Mouse (Mus musculus) heart, embryonic 11.5 days (tissue): ENCODE data around the gene Nxph4. TPM values are rescaled to one million over a fixed set of nuclear protein-coding genes. Genes with fewer than 3 reads are reported as not detected.

ENCODE experiments used
- ATAC-seq: fragments of 200-750 bp; cut with Nextera tagmentation; replicated peaks from 2 replicates; pipeline ENCODE4 v1.8.0; 2017; ENCODE audit warnings: moderate library complexity; ENCODE audit not compliant: insufficient number of reproducible peaks, low FRiP score, low TSS enrichment
- H3K27ac ChIP-seq: fragments of 300-500 bp; sonication (generic); 2 replicates; pipeline ENCODE4 v1.5.1; 2014; ENCODE audit warnings: mild to moderate bottlenecking, low read depth, low read length
- H3K27me3 ChIP-seq: fragments of 300-500 bp; sonication (generic); 2 replicates; pipeline ENCODE4 v1.6.1; 2014; ENCODE audit warnings: mild to moderate bottlenecking, low read length, mixed read lengths; ENCODE audit not compliant: control insufficient read depth, insufficient read depth
- H3K36me3 ChIP-seq: fragments of 300-500 bp; sonication (generic); 2 replicates; pipeline ENCODE4 v1.6.1; 2014; ENCODE audit warnings: mild to moderate bottlenecking, low read length, moderate library complexity, mixed read lengths; ENCODE audit not compliant: control insufficient read depth, insufficient read depth
- H3K4me1 ChIP-seq: fragments of 300-500 bp; sonication (generic); 2 replicates; pipeline ENCODE4 v1.6.1; 2014; ENCODE audit warnings: low read length; ENCODE audit not compliant: control insufficient read depth, insufficient read depth
- H3K4me2 ChIP-seq: fragments of 300-500 bp; sonication (generic); 2 replicates; pipeline ENCODE4 v1.6.1; 2014; ENCODE audit warnings: mild to moderate bottlenecking, moderate library complexity
- H3K4me3 ChIP-seq: fragments of 300-500 bp; sonication (generic); 2 replicates; pipeline ENCODE4 v1.5.1; 2014; ENCODE audit warnings: low read depth, low read length
- H3K9ac ChIP-seq: fragments of 300-500 bp; sonication (generic); 2 replicates; pipeline ENCODE4 v1.6.1; 2014; ENCODE audit warnings: mild to moderate bottlenecking, low read depth, low read length, moderate library complexity
- H3K9me3 ChIP-seq: fragments of 300-500 bp; sonication (generic); replicated peaks from 2 replicates; pipeline ENCODE4 v1.6.1; 2016; ENCODE audit warnings: low read length; ENCODE audit not compliant: control insufficient read depth
- WGBS: fragments of 180-500 bp; shearing (Covaris S2); extraction: QIAGEN DNeasy Blood & Tissue Kit; methylation state at CpG from one replicate; pipeline ENCODE4 v1.1.7; 2014; ENCODE audit not compliant: insufficient replicate concordance; 5-methylcytosine and 5-hydroxymethylcytosine counted together
- polyA plus RNA-seq: library from polyadenylated mRNA; unstranded; fragments of >200 nt; fragmentation: Nextera tagmentation; extraction: Ambion mirVana; gene quantifications from 2 replicates; pipeline ENCODE4 v1.2.1, GENCODE M21; 2014

The Nxph4 gene
- polyA plus RNA-seq, 1 experiment from 2014 or later = 0.33 TPM

DNA sequence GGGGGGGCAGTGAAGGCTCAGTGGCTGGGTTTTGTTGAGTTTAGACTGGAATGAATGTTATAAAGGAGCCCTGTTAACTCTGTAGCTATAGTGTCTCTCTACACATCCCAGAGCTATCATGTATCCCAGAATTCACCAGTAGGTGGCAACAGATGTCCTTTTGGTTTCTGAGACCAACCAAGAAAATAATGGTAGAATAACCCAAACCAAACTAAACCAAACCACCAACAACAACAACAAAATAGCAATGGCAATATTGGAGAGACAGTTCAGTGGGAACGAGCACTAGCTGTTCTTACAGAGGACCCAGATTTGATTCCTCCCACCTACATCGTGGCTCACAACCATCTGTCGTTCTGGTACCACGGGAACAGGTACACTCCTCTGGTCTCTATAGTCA lies 55.2 kb downstream of the Nxph4 start:
- no peak for ATAC-seq
- H3K4me3 ChIP-seq = no peak overlapping the region
- 94% methylated on average over 4 of the region's 4 CpGs for WGBS
- peaks cover 11% of the 10 kb centered on the region for H3K36me3 ChIP-seq
- H3K4me2 ChIP-seq = no peak overlapping the region
- no peaks in the 10 kb centered on the region for H3K9me3 ChIP-seq
- H3K27me3 ChIP-seq = no peaks in the 10 kb centered on the region
- no peak overlapping the region for H3K9ac ChIP-seq
- H3K4me1 ChIP-seq = no peaks in the 10 kb centered on the region
- no peak overlapping the region for H3K27ac ChIP-seq

- Histone ChIP-seq H3K4me1 (no peaks in the 10 kb centered on the region), H3K9me3 (no peaks in the 10 kb centered on the region), H3K4me2 (no peak overlapping the region), H3K9ac (no peak overlapping the region), H3K4me3 (no peak overlapping the region), H3K27ac (no peak overlapping the region), H3K36me3 (peaks cover 6% of the 10 kb centered on the region), H3K27me3 (no peaks in the 10 kb centered on the region)
- no peak for ATAC-seq
- WGBS = 75% methylated on average over 7 of the region's 7 CpGs
Measured at GRCm38 (mm10) chr10:127477301-127477700, 57.1 kb downstream of the Nxph4 start.

DNA sequence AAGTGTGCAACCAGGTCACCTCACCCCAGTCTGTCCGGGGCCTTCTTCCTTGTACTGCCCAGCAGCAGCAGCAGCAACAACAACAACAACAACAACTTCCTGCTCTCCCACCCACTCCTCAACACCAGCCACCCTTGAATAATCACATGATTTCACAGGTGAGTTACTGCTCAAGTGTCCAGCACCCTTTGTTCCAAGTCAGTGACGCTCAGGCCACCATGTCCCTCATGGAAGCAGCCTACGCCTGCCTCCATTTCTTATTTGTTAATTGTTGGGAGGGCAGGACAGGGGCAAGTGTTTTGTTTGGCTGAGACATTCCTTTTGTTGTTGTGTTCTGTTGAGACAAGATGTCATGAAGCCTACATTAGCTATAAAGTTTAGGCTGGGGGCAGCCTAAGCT lies 57.8 kb downstream of the Nxph4 start:
- H3K27me3 ChIP-seq = no peaks in the 10 kb centered on the region
- H3K4me1 ChIP-seq = peaks cover 4% of the 10 kb centered on the region
- no peak for ATAC-seq
- peaks cover 6% of the 10 kb centered on the region for H3K36me3 ChIP-seq
- no peak overlapping the region for H3K9ac ChIP-seq
- H3K9me3 ChIP-seq = no peaks in the 10 kb centered on the region
- H3K27ac ChIP-seq = no peak overlapping the region
- WGBS = 87% methylated on average over 3 of the region's 3 CpGs
- H3K4me2 ChIP-seq = no peak overlapping the region
- no peak overlapping the region for H3K4me3 ChIP-seq

Other genes starting within 250 kb of the Nxph4 start
- gene Mbd6, start 245.5 kb downstream of the Nxph4 start, polyA plus RNA-seq = 13.6 and 15.1 TPM in 2 replicates
- 104 and 105 TPM in 2 replicates for gene Mars, start 222.8 kb downstream of the Nxph4 start, polyA plus RNA-seq
- 1.7 TPM in 2 replicates for gene Arhgap9, start 212.6 kb downstream of the Nxph4 start, polyA plus RNA-seq
- 0.65 and 1.2 TPM in 2 replicates for gene Gli1, start 192.6 kb downstream of the Nxph4 start, polyA plus RNA-seq
- gene Inhbe, start 180.1 kb downstream of the Nxph4 start, polyA plus RNA-seq = 0.06 TPM in 1 of 2 replicates, not detected in the other
- gene Inhbc, start 164.1 kb downstream of the Nxph4 start, polyA plus RNA-seq = 0.19 TPM in 1 of 2 replicates, not detected in the other
- 27.7 and 30.3 TPM in 2 replicates for gene R3hdm2, start 154.2 kb downstream of the Nxph4 start, polyA plus RNA-seq
- 0.24 and 0.30 TPM in 2 replicates for gene Stac3, start 32.9 kb downstream of the Nxph4 start, polyA plus RNA-seq
- gene Ndufa4l2, start 19.6 kb downstream of the Nxph4 start, polyA plus RNA-seq = 10.1 and 13.9 TPM in 2 replicates
- gene Shmt2, start 12.1 kb downstream of the Nxph4 start, polyA plus RNA-seq = 71.3 and 82.7 TPM in 2 replicates
- gene Lrp1, start 86.6 kb upstream of the Nxph4 start, polyA plus RNA-seq = 32.8 and 34.6 TPM in 2 replicates
- 21.0 and 27.1 TPM in 2 replicates for gene Stat6, start 108.4 kb upstream of the Nxph4 start, polyA plus RNA-seq
- 6.7 and 8.4 TPM in 2 replicates for gene Nemp1, start 132.3 kb upstream of the Nxph4 start, polyA plus RNA-seq
- 7.9 and 10.1 TPM in 2 replicates for gene Nab2, start 134.0 kb upstream of the Nxph4 start, polyA plus RNA-seq
- gene Myo1a, start 170.6 kb upstream of the Nxph4 start, polyA plus RNA-seq = 0.14 and 0.49 TPM in 2 replicates
- gene Tac2, start 189.9 kb upstream of the Nxph4 start, polyA plus RNA-seq = 3.7 and 6.4 TPM in 2 replicates
- 3.1 and 4.2 TPM in 2 replicates for gene Zbtb39, start 205.0 kb upstream of the Nxph4 start, polyA plus RNA-seq
- 9.1 and 9.2 TPM in 2 replicates for gene Gpr182, start 217.2 kb upstream of the Nxph4 start, polyA plus RNA-seq
- 0.10 TPM in 1 of 2 replicates, not detected in the other for gene Rdh1, start 225.2 kb upstream of the Nxph4 start, polyA plus RNA-seq
- 0.10 TPM in 1 of 2 replicates, not detected in the other for gene Rdh16f1, start 225.2 kb upstream of the Nxph4 start, polyA plus RNA-seq
- gene Rdh9, start 241.8 kb upstream of the Nxph4 start, polyA plus RNA-seq = 0.18 TPM in 1 of 2 replicates, not detected in the other